Mouse (Mus musculus): ENCODE results near the gene Inpp5e. TPM values are rescaled to one million over a fixed set of nuclear protein-coding genes. Genes with fewer than 3 reads are reported as not detected.

Gene Inpp5e
- total RNA-seq (2021), result 10 to 100 TPM; 28.1 to 28.2 TPM
- long read RNA-seq, experiment 1, full-length matches to known transcripts, result 31 of 40 reads
- long read RNA-seq, experiment 1, partial matches to known transcripts, result 2 of 40 reads
- long read RNA-seq, experiment 1, other reads (novel, unspliced or antisense), result 7 of 40 reads
- long read RNA-seq, experiment 2, full-length matches to known transcripts, result 23 of 45 reads
- long read RNA-seq, experiment 2, partial matches to known transcripts, result 4 of 45 reads
- long read RNA-seq, experiment 2, other reads (novel, unspliced or antisense), result 18 of 45 reads

DNA sequence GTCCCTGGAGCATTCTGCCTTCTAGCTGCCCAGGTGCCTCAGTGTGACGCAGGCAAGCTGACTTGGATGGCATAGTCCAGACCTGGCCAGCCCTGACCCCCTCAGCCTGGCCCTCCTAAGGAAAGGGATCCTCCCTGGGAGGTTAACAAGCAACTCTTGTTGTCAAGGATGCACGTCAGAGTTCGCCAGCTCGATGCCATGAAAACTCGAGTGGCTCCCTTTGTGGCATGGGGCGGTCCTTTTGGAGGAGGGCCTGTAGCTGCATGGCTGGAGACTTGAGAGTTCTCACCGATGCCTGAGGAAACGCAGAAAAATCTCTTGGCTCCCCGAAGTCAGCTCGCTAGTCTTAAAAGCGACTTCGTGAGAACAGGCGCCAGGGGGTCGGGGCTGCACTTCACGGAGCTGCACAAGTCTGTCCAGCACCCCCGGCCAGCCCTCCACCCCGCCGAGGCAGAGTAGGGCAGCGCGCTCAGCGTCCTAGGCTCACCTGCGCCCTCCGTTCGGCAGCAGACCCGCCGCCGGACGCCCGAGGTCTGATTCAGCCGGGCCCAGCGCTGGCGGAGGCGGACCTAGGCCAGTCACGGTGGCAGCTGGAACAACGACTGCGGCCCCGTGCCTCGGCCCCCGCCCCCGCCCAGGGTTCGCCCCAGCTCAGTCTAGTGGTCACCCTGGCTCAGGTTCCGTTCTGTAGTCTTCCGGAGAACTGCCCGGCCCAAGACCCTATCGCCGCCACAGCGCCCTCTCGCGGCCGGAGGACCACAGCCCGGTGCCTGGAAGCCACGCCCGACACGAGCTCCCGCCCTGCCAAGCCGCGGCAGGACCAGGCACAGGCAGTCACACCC lies at the start of gene Inpp5e:
Gene Inpp5e, minus strand, starts transcription at position 689 of the 842 bp plus-strand sequence.
- peak; percentile 96 for TF ChIP-seq CTCF (IDR thresholded peaks at IDR 0.05)
- intact Hi-C loops (cut with DNase I), result loop anchor here (5.0 kb wide), 1 partner anchor 154 kb away; no protein-coding TSS in a partner anchor
- peak; percentile 96 to 99 for DNase-seq (ENCODE audit: extremely low spot score in 1 of 2, low spot score in 2 of 2)
- Histone ChIP-seq H3K27ac (peak within 1 kb of the TSS; percentile 94), H3K4me3 (peak within 1 kb of the TSS; percentile 94)

DNA sequence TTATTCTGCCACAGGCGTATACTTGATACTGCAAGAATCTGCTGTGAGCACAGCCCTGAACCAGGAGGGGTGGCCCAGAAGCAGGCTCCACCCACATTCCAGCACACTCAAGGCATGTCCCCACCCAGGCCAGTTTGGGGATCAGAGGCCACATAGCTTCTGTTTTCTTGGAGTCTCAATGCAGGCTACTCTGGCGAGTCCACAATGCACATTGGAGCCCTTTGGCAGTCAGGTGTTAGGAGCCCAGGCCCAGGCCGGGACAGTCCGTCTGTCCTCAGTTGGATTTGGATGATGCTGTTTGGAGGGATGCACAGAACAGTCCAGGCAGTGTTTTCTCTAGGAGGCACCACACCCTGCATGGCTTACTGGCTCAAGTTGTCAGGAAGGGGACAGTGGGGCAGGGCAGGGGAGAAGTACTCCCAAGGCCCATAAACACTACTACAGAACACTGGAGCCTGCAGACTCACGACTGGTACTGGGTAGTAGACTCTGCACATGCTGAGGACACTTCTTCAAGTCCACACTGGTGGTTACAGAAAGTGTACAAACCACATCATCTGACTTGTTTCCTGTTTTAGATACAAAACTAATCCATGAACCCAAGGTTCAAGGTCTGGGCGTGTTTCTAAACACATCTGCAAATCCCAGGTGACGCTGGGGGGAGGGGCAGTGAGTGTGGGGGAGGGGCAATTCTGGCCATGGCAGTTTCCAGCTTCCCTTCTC lies 49.6 kb upstream of the Inpp5e start:
- TF ChIP-seq CTCF (IDR thresholded peaks at IDR 0.05), result no peak
- H3K4me3 ChIP-seq, result no peak overlapping the region
- no peak for DNase-seq (ENCODE audit: extremely low spot score in 1 of 2, low spot score in 2 of 2)
- intact Hi-C loops (cut with DNase I), result no loop called here
- peak overlapping the region; percentile 2; the same call in 1 of the 2 replicates for H3K27ac ChIP-seq

DNA sequence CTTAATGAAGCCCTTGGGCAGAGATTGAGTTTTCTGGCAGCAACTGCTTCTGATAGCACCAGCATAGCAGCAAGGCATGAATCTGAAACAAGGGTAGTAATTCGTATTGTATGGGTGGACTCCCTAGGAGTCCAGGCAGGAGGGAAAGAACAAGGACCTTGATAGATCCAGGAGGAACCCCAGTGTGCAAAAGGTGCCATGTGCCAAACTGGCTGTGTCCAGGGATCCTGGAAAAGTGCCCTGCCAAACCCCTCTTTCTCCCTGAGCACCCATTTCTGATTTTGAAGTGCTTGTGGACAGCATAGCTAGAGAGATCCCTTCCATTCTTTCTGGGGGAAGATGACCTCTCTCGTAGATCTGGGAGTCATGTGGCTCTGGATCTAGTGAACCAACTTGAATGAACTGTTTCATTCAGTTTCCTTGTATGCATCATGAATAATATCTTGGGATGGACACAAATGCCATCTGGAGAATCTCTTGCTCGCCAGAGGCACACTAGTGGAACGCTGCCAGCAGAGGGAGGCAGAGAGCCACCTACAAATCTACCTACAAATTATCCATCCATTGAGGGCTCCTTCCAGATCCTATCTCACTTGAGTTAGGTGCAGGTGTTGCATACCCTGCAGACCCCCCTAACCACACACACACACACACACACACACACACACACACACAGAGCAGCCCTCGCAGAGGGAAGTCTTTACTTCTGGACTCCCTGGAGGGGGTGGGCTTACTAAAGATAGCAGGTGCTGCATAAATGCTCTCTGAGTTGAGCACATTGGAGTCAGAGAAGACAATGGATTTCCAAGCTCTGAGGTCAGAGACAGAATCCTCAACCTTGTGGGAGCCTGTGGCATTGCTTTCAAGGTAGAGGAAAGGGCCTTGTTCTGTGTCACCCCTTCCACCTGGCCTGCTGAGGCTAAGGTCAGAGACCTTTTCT lies 40.4 kb upstream of the Inpp5e start:
- H3K4me3 ChIP-seq, result no peak overlapping the region
- no peak overlapping the region for H3K27ac ChIP-seq
- DNase-seq (ENCODE audit: extremely low spot score in 1 of 2, low spot score in 2 of 2), result peak; percentile 80 to 84
- intact Hi-C loops (cut with DNase I), result loop anchor here (1.0 to 5.0 kb wide), 3 partner anchors 112 to 453 kb away; partner anchors contain the start of gene Surf6
- peak; percentile 83 for TF ChIP-seq CTCF (IDR thresholded peaks at IDR 0.05)

DNA sequence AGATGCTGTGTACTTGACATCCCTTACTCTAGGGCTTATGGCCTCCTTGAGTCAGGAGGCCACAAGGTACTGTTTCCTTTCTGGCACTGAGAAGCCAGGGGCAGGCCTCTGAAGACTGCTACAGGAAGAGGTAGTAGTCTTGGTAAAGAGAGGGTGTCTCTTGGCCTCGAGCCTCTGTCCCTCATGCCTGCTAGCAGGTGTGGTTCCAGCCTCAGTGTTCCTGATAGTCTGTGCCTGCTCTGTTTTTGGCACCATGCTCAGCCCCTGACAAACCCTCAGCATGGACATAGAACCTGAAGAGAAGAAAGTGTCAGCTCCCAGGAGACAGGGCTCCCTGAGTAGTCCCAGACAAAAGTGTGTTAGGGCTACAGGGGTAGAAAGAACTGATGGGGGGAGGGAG lies 38.4 kb upstream of the Inpp5e start:
- intact Hi-C loops (cut with DNase I), result loop anchor here (5.0 kb wide), 2 partner anchors 190 to 455 kb away; partner anchors contain the start of gene Surf6
- Histone ChIP-seq H3K27ac (no peak overlapping the region), H3K4me3 (no peak overlapping the region)
- DNase-seq (ENCODE audit: extremely low spot score in 1 of 2, low spot score in 2 of 2), result no peak
- no peak for TF ChIP-seq CTCF (IDR thresholded peaks at IDR 0.05)

DNA sequence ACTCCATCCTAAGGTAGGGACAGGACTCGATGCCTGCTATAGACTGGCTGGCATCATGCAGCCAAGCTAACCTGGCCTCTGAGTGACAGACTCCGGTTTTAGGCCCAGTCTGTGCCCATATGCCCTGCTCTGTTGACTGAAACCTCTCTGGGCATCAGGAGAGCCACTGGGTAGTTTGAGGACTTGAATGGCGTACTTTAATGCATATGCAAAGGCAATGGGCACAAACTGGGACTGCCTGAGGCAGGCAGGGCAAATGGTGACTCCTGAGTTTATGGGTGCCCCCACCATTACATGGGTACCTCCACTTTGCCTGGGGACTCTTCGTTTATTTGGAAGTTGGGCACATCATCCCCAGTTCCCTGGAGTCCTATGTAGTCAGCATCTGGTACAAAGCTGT lies 37.7 kb upstream of the Inpp5e start:
- H3K27ac ChIP-seq, result peak overlapping the region; percentile 91; the same call in 1 of the 2 replicates
- intact Hi-C loops (cut with DNase I), result loop anchor here (5.0 kb wide), 2 partner anchors 191 to 456 kb away; partner anchors contain the start of gene Surf6
- H3K4me3 ChIP-seq, result peak overlapping the region; percentile 86
- no peak for DNase-seq (ENCODE audit: extremely low spot score in 1 of 2, low spot score in 2 of 2)
- TF ChIP-seq CTCF (IDR thresholded peaks at IDR 0.05), result no peak

DNA sequence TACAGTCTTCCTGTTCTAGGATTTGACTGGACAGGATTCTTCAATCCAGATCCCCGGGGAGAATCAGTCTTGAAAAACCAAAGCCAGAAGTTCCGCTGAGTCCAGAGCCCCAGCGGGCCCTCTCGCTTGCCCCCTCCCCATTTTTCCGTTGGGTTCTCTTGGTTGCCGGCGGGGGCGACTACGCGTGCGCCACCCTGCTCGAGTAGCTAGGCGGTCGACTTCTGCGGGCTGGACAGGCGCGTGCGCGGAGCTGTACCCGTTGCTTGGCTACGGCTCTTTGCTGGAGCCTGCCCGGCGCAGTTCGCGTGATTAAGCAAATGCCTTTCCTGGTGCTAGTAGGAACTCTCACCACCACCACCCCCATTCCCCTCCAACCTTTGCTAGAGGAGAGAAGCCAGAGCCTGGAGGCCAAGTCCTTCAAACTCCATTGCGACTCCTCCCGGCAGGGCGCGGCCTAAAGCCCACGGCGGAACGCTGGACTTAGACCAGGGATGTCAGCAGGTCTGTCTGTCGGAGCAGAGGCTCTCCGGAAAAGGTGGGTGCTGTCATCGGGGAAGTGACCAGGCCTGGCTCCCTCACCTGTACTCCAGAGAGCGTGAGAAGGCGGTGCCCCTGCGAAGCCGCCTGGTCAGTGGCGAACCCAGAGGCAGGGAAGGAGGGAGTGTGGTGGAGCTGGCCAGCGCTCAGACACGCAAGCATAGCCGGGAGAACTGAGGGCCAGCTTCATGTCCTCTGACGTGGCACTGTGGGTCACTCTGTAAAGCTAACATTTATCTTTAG lies 36.9 kb upstream of the Inpp5e start:
- peak overlapping the region; percentile 91 for H3K27ac ChIP-seq
- H3K4me3 ChIP-seq, result peak overlapping the region; percentile 86
- intact Hi-C loops (cut with DNase I), result loop anchor here (5.0 kb wide), 2 partner anchors 191 to 456 kb away; partner anchors contain the start of gene Surf6
- peak; percentile 6 for TF ChIP-seq CTCF (IDR thresholded peaks at IDR 0.05)
- DNase-seq (ENCODE audit: extremely low spot score in 1 of 2, low spot score in 2 of 2), result peak; percentile 89 to 94

DNA sequence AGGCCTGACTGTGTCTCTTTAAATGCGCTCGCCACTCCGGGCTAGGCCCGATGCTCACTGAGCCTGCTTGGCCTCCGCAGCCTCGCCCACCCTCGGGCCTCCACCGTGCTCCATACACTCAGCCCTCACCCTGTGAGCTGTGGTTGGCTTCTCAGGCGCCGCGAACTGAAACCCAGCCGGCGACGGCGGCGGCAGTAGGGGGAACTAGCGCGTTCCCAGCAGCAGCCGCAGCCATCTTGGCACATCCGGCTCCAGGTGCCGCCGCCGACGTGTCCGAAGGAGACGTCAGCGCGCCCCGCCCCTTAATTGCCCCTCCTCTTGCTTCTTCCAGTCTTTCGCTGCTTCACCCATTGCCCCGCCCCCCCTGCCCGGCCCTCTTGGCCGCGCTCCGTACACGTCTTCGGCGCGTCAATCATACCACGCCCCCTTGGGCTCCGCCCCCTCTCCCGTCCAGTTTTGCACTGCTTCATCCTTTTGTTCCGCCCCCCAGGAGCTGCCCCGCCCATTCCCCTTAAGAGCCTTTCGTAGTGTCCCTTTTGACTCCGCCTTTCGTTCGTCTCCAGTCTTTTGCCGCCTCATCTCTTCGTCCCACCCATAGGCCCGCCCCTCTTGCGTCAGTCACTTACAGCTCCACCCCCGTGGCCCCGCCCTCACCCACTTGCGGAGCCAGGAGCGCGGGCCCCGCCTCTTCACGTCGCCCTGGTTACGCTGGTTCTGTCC lies 36.1 kb upstream of the Inpp5e start, which contains the start of gene Sec16a:
Gene Sec16a, minus strand, starts transcription at position 271 of the 720 bp plus-strand sequence.
- intact Hi-C loops (cut with DNase I), result loop anchor here (5.0 kb wide), 2 partner anchors 192 to 457 kb away; partner anchors contain the start of gene Surf6
- peak within 1 kb of the TSS; percentile 91 for H3K27ac ChIP-seq
- DNase-seq (ENCODE audit: extremely low spot score in 1 of 2, low spot score in 2 of 2), result peak; percentile 98 to 100
- peak within 1 kb of the TSS; percentile 86 for H3K4me3 ChIP-seq
- TF ChIP-seq CTCF (IDR thresholded peaks at IDR 0.05), result no peak

DNA sequence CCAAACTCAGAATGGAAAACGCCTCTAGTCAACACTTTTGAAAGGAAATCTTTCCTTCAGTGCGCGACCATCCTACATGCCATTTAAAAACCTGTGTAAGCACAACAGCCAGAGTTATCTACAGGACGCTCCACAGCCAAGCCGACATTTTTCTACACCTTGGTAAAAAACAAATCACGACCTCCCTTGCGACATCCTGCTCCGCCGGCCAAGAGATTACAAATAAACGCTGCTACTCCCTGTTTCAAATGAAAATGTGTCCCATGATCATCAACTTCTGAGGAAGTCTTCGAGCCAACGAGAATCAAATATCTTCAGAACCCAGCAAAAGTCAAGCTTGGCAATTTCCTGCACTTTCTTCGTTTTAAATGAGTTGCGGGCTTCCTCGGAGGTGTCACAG lies 35.4 kb upstream of the Inpp5e start:
- intact Hi-C loops (cut with DNase I), result no loop called here
- H3K4me3 ChIP-seq, result peak overlapping the region; percentile 71
- H3K27ac ChIP-seq, result peak overlapping the region; percentile 87
- TF ChIP-seq CTCF (IDR thresholded peaks at IDR 0.05), result no peak
- DNase-seq (ENCODE audit: extremely low spot score in 1 of 2, low spot score in 2 of 2), result no peak

DNA sequence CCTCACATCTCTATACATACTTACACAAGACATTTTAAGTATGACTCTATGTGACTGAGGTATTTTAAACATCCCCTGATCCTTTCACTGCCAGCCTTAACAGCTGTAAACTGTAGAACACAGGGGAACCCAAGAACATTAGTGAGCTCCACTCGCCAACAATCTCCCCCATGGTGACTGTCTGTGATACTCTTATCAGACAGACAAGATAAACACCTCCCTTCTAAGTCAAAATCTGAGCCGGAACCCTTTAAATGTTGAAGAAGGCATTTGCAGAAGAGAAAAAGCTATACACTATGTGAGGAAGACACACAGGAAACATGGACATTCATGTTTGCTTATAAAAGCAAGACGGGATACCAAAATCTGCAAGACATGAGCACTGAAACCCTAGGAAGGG lies 34.9 kb upstream of the Inpp5e start:
- no peak for DNase-seq (ENCODE audit: extremely low spot score in 1 of 2, low spot score in 2 of 2)
- H3K4me3 ChIP-seq, result peak overlapping the region; percentile 71
- no peak overlapping the region for H3K27ac ChIP-seq
- intact Hi-C loops (cut with DNase I), result no loop called here
- TF ChIP-seq CTCF (IDR thresholded peaks at IDR 0.05), result no peak

Data from left cerebral cortex, adult 2 months (tissue).